Mouse (Mus musculus): ENCODE data around the gene Prr5.

GRCm38 (mm10) chr15:84732425-84732749 lies 63.0 kb downstream of the Prr5 start:
- TF ChIP-seq CTCF (IDR thresholded peaks at IDR 0.05; ENCODE audit: extremely low read depth, insufficient read depth, insufficient read length, insufficient replicate concordance): no peak
- TF ChIP-seq POLR2A (IDR thresholded peaks at IDR 0.05; ENCODE audit: low read depth, low read length): no peak
